Mouse (Mus musculus): Measurements from ENCODE around the gene Gm1979. TPM values are rescaled to one million over a fixed set of nuclear protein-coding genes. Genes with fewer than 3 reads are reported as not detected.
"Not testable (repeated sequence)": the region's sequence is repeated elsewhere in the genome, so short reads cannot be mapped to it uniquely, and the experiment has no call there.

Gene Gm1979
- 0.13 and 0.18 TPM in 2 replicates for polyA plus RNA-seq (2015; fragmentation: Nextera tagmentation; extraction: Ambion mirVana)

- H3K4me2 ChIP-seq; H3K36me3 ChIP-seq; H3K9me3 ChIP-seq; H3K4me3 ChIP-seq; H3K27me3 ChIP-seq; ATAC-seq (ENCODE audit: low FRiP score); H3K9ac ChIP-seq; H3K4me1 ChIP-seq (replicated peaks); H3K27ac ChIP-seq: not testable (repeated sequence)
- 100% methylated on average over 1 of the region's 2 CpGs for WGBS
Measured at GRCm38 (mm10) chr5:26004698-26005097, at the start of gene Gm1979. TSS of gene Gm1979 (minus strand) at chr5:26004798.

GRCm38 (mm10) chr5:26039458-26039857 is 34.9 kb upstream of the Gm1979 start, which contains the start of gene Speer4a:
TSS of gene Speer4a (minus strand) at chr5:26039558.
- not testable (repeated sequence) for H3K4me3 ChIP-seq; H3K4me1 ChIP-seq (replicated peaks)
- 79% methylated on average over 2 of the region's 2 CpGs for WGBS

GRCm38 (mm10) chr5:26022816-26023215 is 18.2 kb upstream of the Gm1979 start, which contains the start of gene Gm5862:
TSS of gene Gm5862 (minus strand) at chr5:26022916.
- not testable (repeated sequence) for H3K4me2 ChIP-seq; H3K27me3 ChIP-seq; H3K4me3 ChIP-seq; H3K9me3 ChIP-seq; H3K36me3 ChIP-seq; ATAC-seq (ENCODE audit: low FRiP score); H3K27ac ChIP-seq; H3K4me1 ChIP-seq (replicated peaks); H3K9ac ChIP-seq
- WGBS, result no CpG with 5 or more reads among the region's 3 CpGs

More at GRCm38 (mm10) chr5:26039458-26039857, 34.9 kb upstream of the Gm1979 start, which contains the start of gene Speer4a:
- H3K27me3 ChIP-seq; H3K4me2 ChIP-seq; H3K36me3 ChIP-seq; H3K27ac ChIP-seq; H3K9me3 ChIP-seq; ATAC-seq (ENCODE audit: low FRiP score); H3K9ac ChIP-seq: not testable (repeated sequence)

GRCm38 (mm10) chr5:26007697-26008096 is 3.1 kb upstream of the Gm1979 start:
- peak; percentile 7; the same call in 1 of the 2 replicates for ATAC-seq (ENCODE audit: low FRiP score)
- H3K4me1 ChIP-seq (replicated peaks); H3K36me3 ChIP-seq; H3K27me3 ChIP-seq; H3K9me3 ChIP-seq; H3K9ac ChIP-seq; H3K27ac ChIP-seq: not testable (repeated sequence)
- Histone ChIP-seq H3K4me2 (peak overlapping the region; percentile 57), H3K4me3 (peak overlapping the region; percentile 35; the same call in 1 of the 2 replicates)
- 75% methylated on average over 7 of the region's 7 CpGs for WGBS

GRCm38 (mm10) chr5:26006937-26007695 is 2.5 kb upstream of the Gm1979 start:
- not testable (repeated sequence) for H3K27me3 ChIP-seq; H3K9me3 ChIP-seq; H3K36me3 ChIP-seq; H3K4me1 ChIP-seq (replicated peaks); H3K27ac ChIP-seq
- Histone ChIP-seq H3K4me3 (peak overlapping the region; percentile 35), H3K4me2 (peak overlapping the region; percentile 57), H3K9ac (peak overlapping the region; percentile 31)
- WGBS, result 19% methylated on average over 45 of the region's 45 CpGs
- ATAC-seq (ENCODE audit: low FRiP score), result peak; percentile 97

GRCm38 (mm10) chr5:25988550-25988949 is 16.0 kb downstream of the Gm1979 start, which contains the start of gene Gm21698:
TSS of gene Gm21698 (minus strand) at chr5:25988650.
- not testable (repeated sequence) for H3K36me3 ChIP-seq; H3K4me2 ChIP-seq; H3K27me3 ChIP-seq; H3K4me3 ChIP-seq; H3K9ac ChIP-seq; H3K4me1 ChIP-seq (replicated peaks); ATAC-seq (ENCODE audit: low FRiP score); H3K27ac ChIP-seq; H3K9me3 ChIP-seq
- no CpG with 5 or more reads among the region's 3 CpGs for WGBS

GRCm38 (mm10) chr5:25972563-25972962 is 32.0 kb downstream of the Gm1979 start, which contains the start of gene Gm21680:
TSS of gene Gm21680 (minus strand) at chr5:25972663.
- not testable (repeated sequence) for H3K27me3 ChIP-seq; H3K4me3 ChIP-seq; H3K36me3 ChIP-seq; ATAC-seq (ENCODE audit: low FRiP score); H3K9me3 ChIP-seq; H3K4me1 ChIP-seq (replicated peaks); H3K9ac ChIP-seq; H3K27ac ChIP-seq; H3K4me2 ChIP-seq
- WGBS, result no CpG with 5 or more reads among the region's 2 CpGs

- not testable (repeated sequence) for H3K27me3 ChIP-seq; H3K36me3 ChIP-seq; ATAC-seq (ENCODE audit: low FRiP score); H3K9me3 ChIP-seq; H3K4me1 ChIP-seq (replicated peaks); H3K27ac ChIP-seq; H3K9ac ChIP-seq
- WGBS, result 67% methylated on average over 17 of the region's 17 CpGs
- Histone ChIP-seq H3K4me2 (peak overlapping the region; percentile 45), H3K4me3 (peak overlapping the region; percentile 22; the same call in 1 of the 2 replicates)
Measured at GRCm38 (mm10) chr5:25957050-25957449, 47.5 kb downstream of the Gm1979 start.

GRCm38 (mm10) chr5:25956611-25957010 is 48.0 kb downstream of the Gm1979 start:
- Histone ChIP-seq H3K4me2 (peak overlapping the region; percentile 45), H3K4me3 (peak overlapping the region; percentile 22)
- ATAC-seq (ENCODE audit: low FRiP score), result peak; percentile 76
- not testable (repeated sequence) for H3K27me3 ChIP-seq; H3K9ac ChIP-seq; H3K36me3 ChIP-seq; H3K4me1 ChIP-seq (replicated peaks); H3K9me3 ChIP-seq; H3K27ac ChIP-seq
- 34% methylated on average over 32 of the region's 32 CpGs for WGBS

- 75% methylated on average over 2 of the region's 2 CpGs for WGBS
- H3K9ac ChIP-seq; H3K4me1 ChIP-seq (replicated peaks); H3K36me3 ChIP-seq; H3K4me3 ChIP-seq; H3K27me3 ChIP-seq; ATAC-seq (ENCODE audit: low FRiP score); H3K9me3 ChIP-seq; H3K4me2 ChIP-seq; H3K27ac ChIP-seq: not testable (repeated sequence)
Measured at GRCm38 (mm10) chr5:25954317-25954716, 50.3 kb downstream of the Gm1979 start, which contains the start of gene Gm21671. TSS of gene Gm21671 (minus strand) at chr5:25954417.

Measured in hindbrain, embryonic 13.5 days (tissue).